In the genomic region with DNA sequence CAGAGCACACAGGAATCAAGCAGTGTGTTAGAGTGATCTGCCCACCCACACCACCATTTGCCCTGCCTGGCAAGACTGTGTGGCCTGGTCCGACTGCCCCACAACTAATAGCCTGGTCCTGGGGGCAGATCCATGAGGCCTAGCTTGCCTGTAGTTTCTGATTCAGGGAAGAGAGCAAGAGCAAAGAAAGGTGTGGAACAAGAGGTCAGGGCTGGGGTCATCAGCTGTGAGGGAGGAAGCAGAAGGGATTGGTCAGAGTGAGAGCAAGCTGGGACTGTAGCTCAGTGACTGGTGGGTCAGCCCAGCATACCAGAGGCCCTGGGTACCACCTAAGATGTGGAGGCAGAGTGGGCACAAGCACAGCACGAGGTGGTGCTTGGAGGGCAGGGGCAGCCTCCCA, we compare ENCODE assay signal across 27 mouse cellular contexts. TPM values are rescaled to one million over a fixed set of nuclear protein-coding genes. Genes with fewer than 3 reads are reported as not detected.
DNase-seq lines count a peak whose midpoint lies in the region; ATAC-seq lines count a peak whose summit lies in the region.
"Had no signal": no experiment of that assay in that cellular context is flagged by ENCODE, and none has a peak within 500 bp of the region (broad histone marks: within the 10 kb centered on the region; RNA-seq: fewer than 3 reads in every experiment).

No protein-coding gene starts in this region.

- H3K27ac ChIP-seq in hindbrain, embryonic 10.5 days: peak overlapping the region; percentile 23; the same call in 1 of the 2 replicates
- H3K27ac ChIP-seq in hindbrain, embryonic 13.5 days: no peak overlapping the region
- H3K27ac ChIP-seq in midbrain, embryonic 10.5 days (replicated peaks): peak overlapping the region; percentile 50
- no peak overlapping the region for H3K27ac ChIP-seq in midbrain, embryonic 16.5 days (ENCODE audit: low read length)
- H3K27ac ChIP-seq in stomach, embryonic 16.5 days (ENCODE audit: low read length): no peak overlapping the region
- H3K27ac ChIP-seq: embryonic facial prominence, embryonic 10.5 days; embryonic facial prominence, embryonic 13.5 days; forebrain, embryonic 12.5 days; forebrain, embryonic 15.5 days; heart, adult 2 months; heart, embryonic 10.5 days; hindbrain, postnatal 0 days had no signal

- peaks cover 33% of the 10 kb centered on the region for H3K4me1 ChIP-seq in hindbrain, embryonic 10.5 days (replicated peaks)
- peaks cover 17% of the 10 kb centered on the region for H3K4me1 ChIP-seq in hindbrain, embryonic 13.5 days (replicated peaks)
- H3K4me1 ChIP-seq in midbrain, embryonic 10.5 days: peaks cover 37% of the 10 kb centered on the region
- H3K4me1 ChIP-seq in midbrain, embryonic 16.5 days (ENCODE audit: control insufficient read depth, insufficient read depth, low read length): peaks cover 13% of the 10 kb centered on the region
- H3K4me1 ChIP-seq in stomach, embryonic 16.5 days (ENCODE audit: control insufficient read depth, insufficient read depth, low read length): no peaks in the 10 kb centered on the region

- H3K9me3 ChIP-seq in hindbrain, embryonic 10.5 days: no peaks in the 10 kb centered on the region
- H3K9me3 ChIP-seq in hindbrain, embryonic 13.5 days: no peaks in the 10 kb centered on the region
- H3K9me3 ChIP-seq in midbrain, embryonic 10.5 days (replicated peaks): no peaks in the 10 kb centered on the region
- H3K9me3 ChIP-seq in midbrain, embryonic 16.5 days (replicated peaks; ENCODE audit: control insufficient read depth, low read length, poor library complexity, severe bottlenecking): no peaks in the 10 kb centered on the region
- no peaks in the 10 kb centered on the region for H3K9me3 ChIP-seq in stomach, embryonic 16.5 days (replicated peaks; ENCODE audit: control insufficient read depth, low read length)
- H3K9me3 ChIP-seq: embryonic facial prominence, embryonic 10.5 days; embryonic facial prominence, embryonic 13.5 days; forebrain, embryonic 12.5 days; forebrain, embryonic 15.5 days; heart, embryonic 10.5 days had no signal

- no peak for DNase-seq in hindbrain, embryonic 10.5 days (ENCODE audit: low spot score)
- DNase-seq in midbrain, embryonic 10.5 days (ENCODE audit: low spot score): no peak
- DNase-seq in kidney, postnatal 36 days: no peak
- DNase-seq in urinary bladder, postnatal 4 days (ENCODE audit: low spot score in 2 of 2): no peak
- DNase-seq: adrenal gland, adult 8-10 months; adrenal gland, postnatal 25 days; B cell, adult 2 months; cerebellum, adult 11-12 months; cerebellum, adult 8-10 months; cerebellum, postnatal 10 days; cerebellum, postnatal 36 days; embryo, embryonic 11 days; gastrocnemius, postnatal 25 days; heart, adult 2 months; heart, postnatal 36 days had no signal

- no peak overlapping the region for H3K9ac ChIP-seq in hindbrain, embryonic 13.5 days
- H3K9ac ChIP-seq in midbrain, embryonic 16.5 days (ENCODE audit: low read depth, low read length): no peak overlapping the region
- no peak overlapping the region for H3K9ac ChIP-seq in stomach, embryonic 16.5 days (ENCODE audit: low read length)
- H3K9ac ChIP-seq: embryonic facial prominence, embryonic 13.5 days; forebrain, embryonic 12.5 days; forebrain, embryonic 15.5 days had no signal

- H3K27me3 ChIP-seq in hindbrain, embryonic 10.5 days (ENCODE audit: insufficient read depth, poor library complexity, severe bottlenecking): no peaks in the 10 kb centered on the region
- H3K27me3 ChIP-seq in hindbrain, embryonic 13.5 days: no peaks in the 10 kb centered on the region; the same call in 1 of the 2 replicates
- no peaks in the 10 kb centered on the region for H3K27me3 ChIP-seq in midbrain, embryonic 10.5 days (ENCODE audit: low read depth, poor library complexity, severe bottlenecking)
- no peaks in the 10 kb centered on the region for H3K27me3 ChIP-seq in midbrain, embryonic 16.5 days (ENCODE audit: control insufficient read depth, insufficient read depth, low read depth, low read length)
- no peaks in the 10 kb centered on the region for H3K27me3 ChIP-seq in stomach, embryonic 16.5 days (ENCODE audit: control insufficient read depth, insufficient read depth, low read length)
- H3K27me3 ChIP-seq: CH12.LX; embryonic facial prominence, embryonic 13.5 days; forebrain, embryonic 12.5 days; forebrain, embryonic 15.5 days had no signal

- no peak for ATAC-seq in hindbrain, embryonic 13.5 days (ENCODE audit: low FRiP score)
- ATAC-seq in midbrain, embryonic 16.5 days: no peak
- peak; percentile 54; the same call in 1 of the 2 replicates for ATAC-seq in stomach, embryonic 16.5 days (ENCODE audit: insufficient read depth, low FRiP score)
- ATAC-seq: forebrain, embryonic 15.5 days; hindbrain, postnatal 0 days; inflammation-experienced regulatory T-cells, adult 6 months had no signal

- peaks cover 56% of the 10 kb centered on the region for H3K36me3 ChIP-seq in hindbrain, embryonic 10.5 days
- no peaks in the 10 kb centered on the region for H3K36me3 ChIP-seq in hindbrain, embryonic 13.5 days
- peaks cover 61% of the 10 kb centered on the region for H3K36me3 ChIP-seq in midbrain, embryonic 10.5 days
- H3K36me3 ChIP-seq in midbrain, embryonic 16.5 days (ENCODE audit: control insufficient read depth, insufficient read depth, low read length): no peaks in the 10 kb centered on the region
- no peaks in the 10 kb centered on the region for H3K36me3 ChIP-seq in stomach, embryonic 16.5 days (ENCODE audit: control insufficient read depth, insufficient read depth, low read length)
- H3K36me3 ChIP-seq: embryonic facial prominence, embryonic 13.5 days; forebrain, embryonic 15.5 days had no signal

- H3K4me2 ChIP-seq in hindbrain, embryonic 13.5 days: no peak overlapping the region
- H3K4me2 ChIP-seq in midbrain, embryonic 16.5 days (ENCODE audit: low read length): no peak overlapping the region
- no peak overlapping the region for H3K4me2 ChIP-seq in stomach, embryonic 16.5 days (ENCODE audit: low read depth, low read length)
- H3K4me2 ChIP-seq: embryonic facial prominence, embryonic 13.5 days; forebrain, embryonic 12.5 days; forebrain, embryonic 15.5 days had no signal

- WGBS in hindbrain, embryonic 10.5 days: 85% methylated on average over 2 of the region's 2 CpGs
- 87% methylated on average over 2 of the region's 2 CpGs for WGBS in hindbrain, embryonic 13.5 days
- WGBS in midbrain, embryonic 10.5 days: 82% methylated on average over 2 of the region's 2 CpGs
- 89% methylated on average over 2 of the region's 2 CpGs for WGBS in midbrain, embryonic 16.5 days
- WGBS in stomach, embryonic 16.5 days: 58% methylated on average over 2 of the region's 2 CpGs

- H3K4me3 ChIP-seq in hindbrain, embryonic 10.5 days: no peak overlapping the region
- H3K4me3 ChIP-seq in hindbrain, embryonic 13.5 days: no peak overlapping the region
- H3K4me3 ChIP-seq in midbrain, embryonic 10.5 days: no peak overlapping the region
- no peak overlapping the region for H3K4me3 ChIP-seq in midbrain, embryonic 16.5 days (ENCODE audit: low read depth, low read length)
- no peak overlapping the region for H3K4me3 ChIP-seq in stomach, embryonic 16.5 days (replicated peaks; ENCODE audit: low read length)
- H3K4me3 ChIP-seq: embryonic facial prominence, embryonic 10.5 days; embryonic facial prominence, embryonic 13.5 days; erythroblast, embryonic 14.5 days; forebrain, embryonic 12.5 days; forebrain, embryonic 15.5 days; heart, adult 2 months; heart, embryonic 10.5 days had no signal

RNA-seq across cellular contexts. Expression of a gene that starts 42.6 kb away (rescaled TPM):
- 0.71 and 0.90 TPM in 2 replicates for polyA plus RNA-seq in hindbrain, embryonic 10.5 days (2016; fragmentation: Nextera tagmentation; extraction: Ambion mirVana)
- 0.60 and 1.2 TPM in 2 replicates for polyA plus RNA-seq in hindbrain, embryonic 13.5 days (2015; fragmentation: Nextera tagmentation; extraction: Ambion mirVana)
- polyA plus RNA-seq in midbrain, embryonic 10.5 days (2016; fragmentation: Nextera tagmentation; extraction: Ambion mirVana): 0.71 and 1.0 TPM in 2 replicates
- 0.93 and 1.0 TPM in 2 replicates for polyA plus RNA-seq in midbrain, embryonic 16.5 days (2015; fragmentation: Nextera tagmentation; extraction: Ambion mirVana)
- polyA plus RNA-seq in stomach, embryonic 16.5 days (2015; fragmentation: Nextera tagmentation; extraction: Ambion mirVana): 0.62 and 1.9 TPM in 2 replicates

Comparison
In these comparisons a context has a peak if more than half of its experiments do, and no peak if none do; other contexts are left out.
1. H3K27ac ChIP-seq: peak in hindbrain, embryonic 10.5 days (single experiment) and midbrain, embryonic 10.5 days (single experiment); none in hindbrain, embryonic 13.5 days (single experiment), midbrain, embryonic 16.5 days (single experiment) and stomach, embryonic 16.5 days (single experiment).